ENCODE assay signal across 14 mouse cellular contexts in genomic region chr11:45873666-45874065, GRCm38 (mm10). TPM values are rescaled to one million over a fixed set of nuclear protein-coding genes. Genes with fewer than 3 reads are reported as not detected.
A peak's percentile ranks its signal among the peaks of the same experiment; 100 is the strongest.
DNase-seq lines count a peak whose midpoint lies in the region; ATAC-seq and TF ChIP-seq lines count a peak whose summit lies in the region.
"Had no signal": no experiment of that assay in that cellular context is flagged by ENCODE, and none has a peak within 500 bp of the region (broad histone marks: within the 10 kb centered on the region; RNA-seq: fewer than 3 reads in every experiment).

No protein-coding gene starts in this region.

- peak; percentile 52 for TF ChIP-seq CTCF in lung, postnatal 0 days (IDR thresholded peaks at IDR 0.05)

- TF ChIP-seq EP300 in lung, postnatal 0 days (IDR thresholded peaks at IDR 0.05), result no peak

- no peaks in the 10 kb centered on the region; the same call in 1 of the 2 replicates for H3K4me1 ChIP-seq in lung, postnatal 0 days (ENCODE audit: insufficient read depth, low read depth, low read length)
- H3K4me1 ChIP-seq in midbrain, embryonic 14.5 days (ENCODE audit: control insufficient read depth, insufficient read depth, low read length), result no peaks in the 10 kb centered on the region
- H3K4me1 ChIP-seq: embryonic facial prominence, embryonic 15.5 days had no signal

- H3K36me3 ChIP-seq in lung, postnatal 0 days (ENCODE audit: insufficient read depth, low read length), result no peaks in the 10 kb centered on the region
- H3K36me3 ChIP-seq in midbrain, embryonic 14.5 days (ENCODE audit: control insufficient read depth, insufficient read depth, low read length), result no peaks in the 10 kb centered on the region
- H3K36me3 ChIP-seq: embryonic facial prominence, embryonic 15.5 days; heart, embryonic 15.5 days; lung, embryonic 15.5 days had no signal

- peak; percentile 22 for DNase-seq in embryo, embryonic 10.5 days (ENCODE audit: low spot score)
- no peak for DNase-seq in embryo, embryonic 11 days
- no peak for DNase-seq in lung, postnatal 0 days (ENCODE audit: low spot score)
- no peak for DNase-seq in lung, postnatal 25 days (ENCODE audit: low spot score)
- peak; percentile 45 for DNase-seq in WW6 (ENCODE audit: low read depth, low spot score)
- no peak for DNase-seq in midbrain, embryonic 14.5 days
- DNase-seq in spleen, postnatal 14 days (ENCODE audit: low spot score in 2 of 2), result no peak
- DNase-seq: adrenal gland, adult 8-10 months; cerebellum, adult 8-10 months; kidney, adult 18-20 months had no signal

- WGBS in lung, postnatal 0 days, result 71% methylated on average over 1 of the region's 1 CpGs
- WGBS in midbrain, embryonic 14.5 days, result 81% methylated on average over 1 of the region's 1 CpGs

- H3K4me2 ChIP-seq in lung, postnatal 0 days (replicated peaks; ENCODE audit: low read depth, low read length), result no peak overlapping the region
- no peak overlapping the region for H3K4me2 ChIP-seq in midbrain, embryonic 14.5 days (ENCODE audit: low read length)
- H3K4me2 ChIP-seq: embryonic facial prominence, embryonic 15.5 days; heart, embryonic 15.5 days; lung, embryonic 15.5 days had no signal

- H3K9me3 ChIP-seq in lung, postnatal 0 days (ENCODE audit: low read length), result no peaks in the 10 kb centered on the region
- no peaks in the 10 kb centered on the region for H3K9me3 ChIP-seq in midbrain, embryonic 14.5 days (ENCODE audit: control insufficient read depth, low read length)
- H3K9me3 ChIP-seq: embryonic facial prominence, embryonic 15.5 days; heart, embryonic 15.5 days; lung, embryonic 15.5 days had no signal

- H3K4me3 ChIP-seq in lung, postnatal 0 days (ENCODE audit: low read depth, low read length), result no peak overlapping the region
- H3K4me3 ChIP-seq in midbrain, embryonic 14.5 days (replicated peaks; ENCODE audit: low read depth, low read length), result no peak overlapping the region
- H3K4me3 ChIP-seq: embryonic facial prominence, embryonic 15.5 days; heart, embryonic 15.5 days; lung, embryonic 15.5 days had no signal

- H3K27ac ChIP-seq in lung, postnatal 0 days (ENCODE audit: low read length), result no peak overlapping the region
- H3K27ac ChIP-seq in midbrain, embryonic 14.5 days (replicated peaks; ENCODE audit: low read depth, low read length), result no peak overlapping the region
- H3K27ac ChIP-seq: embryonic facial prominence, embryonic 15.5 days; heart, embryonic 15.5 days; lung, embryonic 15.5 days had no signal

- no peaks in the 10 kb centered on the region for H3K27me3 ChIP-seq in lung, postnatal 0 days (replicated peaks; ENCODE audit: insufficient read depth, low read length)
- no peaks in the 10 kb centered on the region for H3K27me3 ChIP-seq in midbrain, embryonic 14.5 days (ENCODE audit: control insufficient read depth, insufficient read depth, low read length)
- H3K27me3 ChIP-seq: embryonic facial prominence, embryonic 15.5 days; heart, embryonic 15.5 days; lung, embryonic 15.5 days had no signal

- ATAC-seq in lung, postnatal 0 days, result no peak
- ATAC-seq in neutrophil, adult 5-6 weeks (ENCODE audit: extremely low read depth, insufficient number of reproducible peaks, low FRiP score, poor library complexity, severe bottlenecking), result peak; percentile 27; the same call in 1 of the 2 replicates
- ATAC-seq in midbrain, embryonic 14.5 days (ENCODE audit: low FRiP score, low TSS enrichment), result no peak

- no peak overlapping the region for H3K9ac ChIP-seq in lung, postnatal 0 days (replicated peaks; ENCODE audit: low read depth)
- no peak overlapping the region for H3K9ac ChIP-seq in midbrain, embryonic 14.5 days (replicated peaks; ENCODE audit: low read length)
- H3K9ac ChIP-seq: embryonic facial prominence, embryonic 15.5 days; heart, embryonic 15.5 days; lung, embryonic 15.5 days had no signal

RNA-seq across cellular contexts. Expression of gene Clint1, which starts 21.8 kb away (rescaled TPM):
- polyA plus RNA-seq in lung, postnatal 0 days (2015; fragmentation: Nextera tagmentation; extraction: Ambion mirVana), result 41.6 and 47.0 TPM in 2 replicates
- total RNA-seq in neutrophil, adult 5-6 weeks (2017), result 113 and 119 TPM in 2 replicates
- polyA plus RNA-seq in midbrain, embryonic 14.5 days (2014; fragmentation: Nextera tagmentation; extraction: Ambion mirVana), result 42.7 and 45.5 TPM in 2 replicates

Comparison
In these comparisons a context has a peak if more than half of its experiments do, and no peak if none do; other contexts are left out.
1. DNase-seq: peak in embryo, embryonic 10.5 days (single experiment) and WW6 (single experiment); none in embryo, embryonic 11 days (single experiment), lung, postnatal 0 days (single experiment), lung, postnatal 25 days (single experiment), midbrain, embryonic 14.5 days (single experiment) and spleen, postnatal 14 days (0 of 2).